Mouse (Mus musculus) cerebellum, postnatal 36 days (tissue): ENCODE measurements around the gene Zfp704.

Experiments
- DNase-seq, 2 experiments: peaks; one replicate each; pipeline ENCODE4 v3.0.0; 2021 to 2022; ENCODE audit warnings: mixed read lengths in 2 of 2

Zfp704 gene

DNA sequence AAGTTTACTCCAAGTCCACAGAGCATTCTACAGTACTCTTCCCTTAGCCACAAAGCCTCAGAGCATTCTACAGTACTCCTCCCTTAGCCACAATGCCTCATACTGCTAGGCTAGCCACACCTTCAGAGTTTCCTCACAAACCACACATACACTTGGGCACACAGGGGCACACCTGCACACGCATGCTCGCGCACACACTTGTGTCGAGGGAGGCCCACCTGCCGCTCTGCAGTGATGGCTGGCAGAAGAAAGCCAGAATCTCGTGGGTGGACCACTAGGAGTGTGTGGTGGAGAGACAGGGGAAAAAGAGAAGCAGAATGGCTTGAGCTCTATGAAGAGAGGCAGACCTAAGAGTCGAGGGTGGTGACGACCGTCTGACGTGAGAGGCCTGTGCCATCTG lies 97.7 kb downstream of the Zfp704 start:
- no peak for DNase-seq

GRCm38 (mm10) chr3:9505692-9506211 lies 104.1 kb downstream of the Zfp704 start:
- peak in 1 of 2 experiments; percentile 13 for DNase-seq

DNA sequence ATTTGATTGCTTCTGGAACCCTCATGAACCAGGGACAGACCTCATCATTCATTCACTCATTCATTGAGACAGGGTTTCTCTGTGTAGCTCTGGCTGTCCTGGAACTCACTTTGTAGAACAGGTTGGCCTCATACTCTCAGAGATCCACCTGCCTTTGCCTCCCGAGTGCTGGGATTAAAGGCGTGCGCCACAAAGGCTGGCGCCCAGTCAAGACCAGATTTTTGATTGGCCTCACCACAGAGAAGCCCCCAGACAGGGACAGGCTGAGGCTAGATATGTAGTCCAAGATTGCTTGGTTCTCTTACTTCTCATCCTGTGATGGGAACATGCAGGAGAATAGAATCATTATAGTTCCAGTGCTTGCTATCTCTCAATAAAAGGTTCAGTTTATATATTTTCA lies 105.5 kb downstream of the Zfp704 start:
- no peak for DNase-seq

DNA sequence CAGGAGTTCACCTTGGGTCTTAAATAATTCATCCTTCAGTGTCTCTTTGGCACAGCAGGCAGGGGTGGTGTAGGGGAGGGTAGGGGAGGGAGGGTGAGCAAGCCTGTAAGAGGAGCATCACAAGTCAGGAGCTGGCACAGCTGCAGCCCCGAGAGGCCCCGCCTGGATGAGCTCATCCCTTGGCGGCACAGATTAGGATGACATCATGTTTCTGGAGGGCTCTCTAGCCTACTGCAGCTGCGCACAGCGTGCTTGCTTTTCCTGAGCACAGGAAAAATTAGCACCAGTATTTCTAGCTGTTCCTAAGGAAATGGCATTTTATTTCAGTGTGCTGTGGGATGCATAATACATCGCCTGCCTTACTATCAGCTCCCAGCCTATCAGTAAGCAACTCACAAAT lies 109.2 kb downstream of the Zfp704 start:
- DNase-seq = peak; percentile 90 to 92

GRCm38 (mm10) chr3:9499994-9500553 lies 109.8 kb downstream of the Zfp704 start:
- peak; percentile 42 to 56 for DNase-seq

- no peak for DNase-seq
Observed at GRCm38 (mm10) chr3:9499489-9499888, 110.4 kb downstream of the Zfp704 start.

DNA sequence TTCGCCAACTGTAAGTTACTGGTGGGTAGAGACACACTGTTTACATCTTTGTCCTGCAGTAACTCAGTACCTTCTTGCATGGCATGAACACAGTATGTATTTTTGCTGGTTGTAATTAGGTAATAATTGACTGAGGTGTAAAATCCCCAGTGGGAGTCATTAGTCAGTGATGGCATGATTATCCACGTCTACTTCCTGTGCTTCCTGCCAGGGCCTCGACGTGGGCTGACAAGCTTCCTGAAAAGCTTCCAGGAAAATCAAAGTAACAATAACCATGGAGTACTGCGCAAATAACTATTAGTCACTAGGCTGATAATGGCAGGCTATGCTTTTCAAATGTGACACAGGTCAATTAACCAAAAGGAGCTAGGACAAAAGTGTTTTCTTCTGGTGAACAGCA lies 112.6 kb downstream of the Zfp704 start:
- DNase-seq = no peak

- DNase-seq = no peak
Observed at GRCm38 (mm10) chr3:9491766-9492283, 118.1 kb downstream of the Zfp704 start.

DNA sequence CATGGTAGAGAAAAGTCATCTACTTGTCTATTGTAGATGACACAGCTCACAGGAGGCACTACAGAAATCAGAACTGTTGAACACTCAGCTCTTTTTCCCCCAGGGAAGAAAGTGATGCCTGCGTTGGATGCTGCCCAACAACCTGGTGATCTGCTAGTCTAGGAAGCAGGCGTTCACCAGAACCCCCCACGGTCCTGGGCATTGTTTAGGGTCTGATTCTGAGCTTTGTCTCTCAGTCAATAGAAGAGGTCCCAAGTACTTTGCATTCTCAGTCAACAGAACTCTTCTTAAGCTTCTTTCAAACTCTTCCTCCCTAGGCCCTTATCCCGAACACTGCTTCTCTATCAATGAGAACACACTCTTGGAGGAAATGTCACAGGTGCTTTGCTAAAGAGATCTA lies 122.2 kb downstream of the Zfp704 start:
- no peak for DNase-seq

GRCm38 (mm10) chr3:9485506-9485905 lies 124.4 kb downstream of the Zfp704 start:
- DNase-seq = no peak

DNA sequence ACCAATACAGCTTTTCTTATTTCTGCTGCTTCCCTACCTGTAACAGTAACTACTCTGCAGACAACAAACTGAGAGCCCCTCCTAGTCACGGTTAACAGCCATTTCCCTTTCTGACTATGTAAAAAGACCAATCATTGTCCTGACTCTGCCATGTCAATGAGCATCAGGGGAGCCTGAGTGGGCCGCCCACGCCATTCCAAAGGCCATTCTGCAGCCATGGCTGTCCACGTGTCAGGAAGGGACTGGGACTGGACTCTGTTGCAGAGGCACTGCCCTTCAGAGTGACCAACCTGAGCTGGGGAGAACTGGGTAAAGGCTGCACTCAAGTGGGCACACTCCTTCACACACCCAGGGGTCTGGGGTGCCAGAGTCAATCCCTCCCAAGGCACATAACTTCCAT lies 127.9 kb downstream of the Zfp704 start:
- DNase-seq = no peak

- DNase-seq = peak; percentile 34 to 46
Observed at GRCm38 (mm10) chr3:9481358-9481757, 128.5 kb downstream of the Zfp704 start.

- no peak for DNase-seq
Observed at GRCm38 (mm10) chr3:9480936-9481335, 128.9 kb downstream of the Zfp704 start.

DNA sequence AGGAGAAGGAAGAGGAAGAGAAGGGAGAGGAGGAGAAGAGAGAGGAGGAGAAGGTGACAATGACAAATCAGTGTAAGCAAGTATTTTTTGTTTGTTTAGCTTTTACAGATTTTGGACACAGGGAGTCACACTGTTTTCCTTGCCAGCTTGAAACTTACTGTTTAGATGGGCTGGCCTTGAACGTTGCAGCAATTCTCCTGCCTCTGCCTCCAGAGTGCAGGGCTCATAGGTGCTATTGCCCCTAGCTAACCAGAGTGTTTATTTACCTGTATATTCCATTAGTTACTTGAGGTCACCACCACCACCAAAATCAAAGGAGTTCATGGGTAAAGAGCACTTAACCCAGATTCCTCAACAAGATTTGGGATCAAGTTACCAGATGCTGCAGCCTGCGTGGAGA lies 132.5 kb downstream of the Zfp704 start:
- no peak for DNase-seq

- no peak for DNase-seq
Observed at GRCm38 (mm10) chr3:9476336-9476735, 133.5 kb downstream of the Zfp704 start.

DNA sequence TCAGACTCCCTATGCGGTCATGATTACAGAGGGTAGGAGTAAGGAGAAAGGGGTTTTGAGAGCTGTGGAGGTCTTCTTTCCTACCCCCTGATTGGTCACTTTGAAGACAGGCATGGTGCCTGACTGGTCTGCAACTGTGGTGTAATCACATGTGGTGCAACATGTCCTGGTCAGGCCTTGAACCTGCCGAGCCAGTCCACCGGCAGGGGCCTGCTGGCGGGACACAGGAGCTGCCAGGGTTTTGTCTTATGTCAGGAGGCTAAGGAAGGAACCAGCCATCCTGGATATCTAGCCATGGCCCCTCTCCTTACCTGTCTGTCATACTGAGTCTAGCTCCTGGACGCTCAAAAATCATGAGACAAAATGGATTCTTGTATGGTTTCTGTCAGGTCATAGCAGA lies 134.4 kb downstream of the Zfp704 start:
- no peak for DNase-seq

DNA sequence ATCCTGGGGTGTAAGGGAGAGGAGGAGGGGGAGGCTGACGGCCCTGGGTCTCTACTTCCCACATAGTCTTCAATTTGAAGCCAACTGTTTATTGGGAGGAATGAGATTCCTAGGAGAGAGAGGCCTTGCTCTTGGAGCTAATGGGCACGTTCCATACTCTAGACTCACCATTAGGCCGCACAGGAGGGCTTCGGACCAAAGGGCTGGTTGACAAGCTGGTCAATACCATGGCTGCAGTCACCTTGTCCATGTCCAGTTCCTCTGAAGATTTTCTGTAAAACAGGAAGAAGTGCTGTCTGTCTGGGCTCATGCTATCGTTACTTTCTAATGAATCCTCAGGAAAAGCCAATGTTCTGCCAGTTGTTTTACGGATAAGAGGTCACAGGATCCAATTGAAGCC lies 135.6 kb downstream of the Zfp704 start:
- no peak for DNase-seq

DNA sequence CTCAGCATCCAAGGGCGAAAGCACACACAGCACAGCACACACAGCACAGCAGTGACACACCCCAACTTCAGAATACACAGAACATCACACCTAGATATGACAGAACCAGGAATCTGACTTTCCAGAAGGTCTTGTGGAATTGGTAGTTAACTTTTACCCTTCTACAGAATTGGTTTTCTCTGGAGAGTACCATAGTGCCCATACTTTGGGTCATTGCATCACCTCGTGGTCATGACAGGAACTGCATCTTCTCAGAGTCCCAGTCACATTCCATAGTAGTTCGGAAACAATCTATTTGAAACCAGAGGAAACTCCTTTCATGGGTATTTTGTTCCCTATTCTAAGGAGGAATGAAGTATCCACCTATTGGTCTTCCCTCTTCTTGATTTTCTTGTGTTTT lies 143.6 kb downstream of the Zfp704 start:
- DNase-seq = peak; percentile 54 to 68

DNA sequence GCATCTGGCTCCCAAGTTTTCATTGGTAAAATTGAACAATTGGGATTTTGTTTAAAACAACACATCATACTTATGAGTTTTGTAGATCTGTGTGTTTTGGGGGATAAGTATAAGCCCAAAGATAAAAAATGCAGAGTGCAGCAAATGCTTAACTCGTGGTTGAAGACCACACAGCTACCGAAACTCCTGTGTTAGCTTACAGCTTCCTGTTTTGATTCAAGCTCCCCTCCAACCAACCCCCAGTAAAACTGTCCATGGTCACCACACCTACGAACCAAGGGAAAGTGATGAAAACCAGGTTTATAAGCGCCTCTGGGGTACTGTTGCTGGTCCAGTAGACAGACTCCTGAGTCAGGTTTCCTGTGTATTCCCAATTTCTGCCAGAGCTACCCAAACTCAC lies 144.2 kb downstream of the Zfp704 start:
- no peak for DNase-seq

DNA sequence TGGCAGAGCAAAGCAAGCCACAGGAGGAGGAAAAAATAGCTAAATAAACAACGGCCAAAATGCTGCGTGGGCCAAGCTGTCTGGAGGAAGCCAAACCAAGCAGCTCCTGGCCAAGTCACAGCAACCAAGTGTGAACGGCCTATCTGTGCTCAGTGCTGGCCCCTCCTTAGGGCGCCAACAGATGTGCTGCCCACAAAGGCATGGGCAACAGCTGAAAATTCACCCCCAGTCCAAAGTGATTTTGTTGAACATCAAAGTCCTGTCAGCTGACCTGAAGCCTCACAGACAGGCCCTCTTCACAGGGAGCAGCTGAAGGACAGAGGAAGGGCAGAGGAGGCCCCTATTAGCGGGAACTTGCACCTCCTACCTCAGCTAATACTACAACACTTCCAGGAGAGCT lies 148.2 kb downstream of the Zfp704 start:
- peak; percentile 16 to 18 for DNase-seq

DNA sequence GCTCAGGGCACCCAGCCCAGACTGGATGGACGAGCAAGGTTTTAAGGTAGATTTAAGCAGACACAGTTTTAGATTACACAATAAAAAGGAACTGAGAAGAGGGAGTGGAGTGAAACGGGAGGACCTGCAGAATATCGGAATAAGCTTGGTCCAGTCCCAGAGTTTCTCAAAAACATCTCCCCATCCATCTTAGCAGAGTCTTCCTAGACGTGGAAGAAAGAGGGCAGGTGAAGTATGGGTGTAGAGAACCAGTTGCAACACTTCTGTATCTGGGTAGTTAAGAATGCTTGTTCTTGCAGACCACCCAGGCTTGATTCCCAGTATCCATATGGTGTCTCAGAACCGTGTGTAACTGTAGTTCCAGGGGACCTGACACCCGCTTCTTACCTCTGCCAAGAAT lies 149.6 kb downstream of the Zfp704 start:
- DNase-seq = no peak

DNA sequence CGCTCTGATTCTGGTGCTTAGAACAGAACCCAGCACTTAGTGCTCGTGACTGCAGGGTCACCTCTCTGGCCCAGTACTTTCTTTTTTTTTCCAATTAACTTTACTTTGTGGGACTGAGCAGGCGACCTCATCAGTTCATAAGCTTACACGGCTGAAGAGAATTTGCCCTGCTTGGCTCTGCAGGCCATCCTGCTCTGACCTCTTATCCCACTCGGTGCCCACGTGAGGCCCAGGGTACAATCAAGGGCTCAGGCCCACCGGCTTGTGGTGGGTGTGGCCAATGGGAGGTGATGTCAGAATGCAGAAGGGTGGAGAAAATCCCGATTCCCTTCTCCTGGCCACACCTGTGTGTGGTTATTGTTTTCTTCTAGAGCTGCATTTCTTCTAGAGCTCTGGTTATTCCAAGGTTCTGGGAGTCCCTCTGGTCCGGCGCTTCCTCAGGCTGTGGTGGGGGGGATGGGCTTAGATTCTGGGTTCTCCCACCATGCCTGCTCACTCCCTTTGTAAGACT lies 153.4 kb downstream of the Zfp704 start:
- no peak for DNase-seq

DNA sequence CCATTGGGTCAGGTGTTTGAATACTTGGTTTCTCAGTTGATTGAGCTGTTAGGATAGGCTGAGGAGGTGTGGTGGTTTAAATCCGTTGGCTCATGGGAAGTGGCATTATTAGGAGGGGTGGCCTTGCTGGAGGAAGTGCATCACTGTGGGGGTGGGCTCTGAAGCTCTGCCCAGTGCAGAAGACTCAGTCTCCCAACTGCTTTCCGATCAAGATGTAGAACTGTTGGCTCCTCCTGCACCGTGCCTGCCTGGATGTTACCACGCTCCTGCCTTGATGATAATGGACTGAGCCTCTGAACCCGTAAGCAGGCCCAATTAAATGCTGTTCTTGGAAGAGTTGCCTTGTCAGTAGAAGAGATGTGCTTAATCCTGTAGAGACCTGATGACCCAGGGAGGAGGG lies 154.5 kb downstream of the Zfp704 start:
- DNase-seq = no peak

GRCm38 (mm10) chr3:9454556-9455330 lies 155.1 kb downstream of the Zfp704 start:
- DNase-seq = no peak
